Mouse (Mus musculus): ENCODE data around the gene Tubgcp2.

The Tubgcp2 gene

DNA sequence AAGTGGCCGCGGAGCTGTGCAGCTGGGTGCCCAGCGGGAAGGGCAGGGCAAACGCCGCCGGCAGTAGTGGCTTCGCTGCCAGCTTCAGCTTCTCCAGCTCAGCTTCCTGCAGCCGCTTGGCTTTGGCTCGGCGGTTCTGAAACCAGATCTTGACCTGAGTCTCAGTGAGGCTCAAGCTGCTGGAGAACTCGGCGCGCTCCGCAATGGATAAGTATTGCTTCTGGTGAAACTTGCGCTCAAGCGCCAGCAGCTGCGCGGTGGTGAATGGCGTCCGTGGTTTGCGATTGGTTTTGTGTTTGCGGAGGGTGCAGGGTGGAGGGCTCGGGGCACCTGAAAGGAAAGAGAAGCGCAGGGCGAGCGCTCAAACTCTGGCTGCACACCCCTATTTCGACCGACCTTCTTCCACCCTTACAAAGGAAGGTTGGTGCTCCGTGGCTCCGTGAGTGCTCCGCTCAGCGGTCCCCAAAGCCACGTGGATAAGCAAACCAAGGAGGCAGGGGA, 11.4 kb upstream of the Tubgcp2 start:
- DNase-seq (ENCODE audit: low spot score in 2 of 2), result peak in 1 of 2 experiments; percentile 34

DNA sequence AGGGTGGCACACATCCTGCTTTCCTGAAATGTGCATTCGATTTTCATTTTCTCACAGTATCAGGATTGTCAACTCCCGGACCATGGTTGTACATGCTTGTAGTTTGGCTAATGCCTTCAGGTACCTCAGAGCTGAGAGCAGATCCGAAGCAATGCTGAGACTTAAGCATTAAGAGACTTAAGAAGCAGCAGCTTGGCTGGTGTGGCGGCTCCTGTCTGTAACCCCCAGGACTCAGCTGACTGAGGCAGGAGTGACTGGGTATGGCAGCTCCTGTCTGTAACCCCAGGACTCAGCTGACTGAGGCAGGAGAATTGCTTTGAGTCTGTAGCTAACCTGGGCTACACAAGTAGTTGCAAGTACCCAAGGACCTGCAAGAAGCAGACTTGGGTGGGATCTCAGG, 9.1 kb upstream of the Tubgcp2 start:
- DNase-seq (ENCODE audit: low spot score in 2 of 2), result no peak

DNA sequence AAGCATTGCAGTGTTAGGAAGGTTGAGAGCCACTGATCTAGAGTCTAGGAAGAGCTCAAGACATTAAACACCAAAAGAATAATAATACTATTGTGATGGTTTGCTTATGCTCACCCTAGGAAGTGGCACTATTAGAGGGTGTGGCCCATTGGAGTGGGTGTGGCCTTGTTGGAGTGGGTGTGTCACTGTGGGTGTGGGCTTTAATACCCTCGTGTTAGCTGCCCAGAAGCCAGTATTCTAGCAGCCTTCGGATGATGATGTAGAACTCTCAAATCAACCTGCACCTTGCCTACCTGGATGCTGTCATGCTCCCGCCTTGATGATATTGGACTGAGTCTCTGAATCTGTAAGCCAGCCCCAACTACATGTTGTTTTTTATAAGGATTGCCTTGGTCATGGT, 6.3 kb upstream of the Tubgcp2 start:
- DNase-seq (ENCODE audit: low spot score in 2 of 2), result no peak

DNA sequence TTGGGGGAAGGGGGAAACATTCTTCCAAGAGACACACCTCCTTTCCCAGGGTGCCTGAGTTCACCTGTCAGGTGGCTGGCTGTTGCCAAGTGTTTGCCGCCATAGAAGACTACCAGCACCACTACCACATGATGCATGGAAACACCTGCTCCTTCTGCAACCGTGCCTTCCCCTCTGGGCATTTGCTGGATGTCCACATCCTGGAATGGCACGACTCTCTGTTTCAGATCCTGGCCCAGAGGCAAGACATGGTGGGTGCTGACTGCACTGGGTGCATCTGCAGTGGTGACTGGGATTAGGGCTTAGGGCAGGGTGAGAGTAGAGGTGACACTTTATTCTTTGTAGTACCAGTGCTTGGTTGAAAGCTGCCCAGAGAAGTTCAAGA, 694 bp upstream of the Tubgcp2 start:
- DNase-seq (ENCODE audit: low spot score in 2 of 2), result no peak

DNA sequence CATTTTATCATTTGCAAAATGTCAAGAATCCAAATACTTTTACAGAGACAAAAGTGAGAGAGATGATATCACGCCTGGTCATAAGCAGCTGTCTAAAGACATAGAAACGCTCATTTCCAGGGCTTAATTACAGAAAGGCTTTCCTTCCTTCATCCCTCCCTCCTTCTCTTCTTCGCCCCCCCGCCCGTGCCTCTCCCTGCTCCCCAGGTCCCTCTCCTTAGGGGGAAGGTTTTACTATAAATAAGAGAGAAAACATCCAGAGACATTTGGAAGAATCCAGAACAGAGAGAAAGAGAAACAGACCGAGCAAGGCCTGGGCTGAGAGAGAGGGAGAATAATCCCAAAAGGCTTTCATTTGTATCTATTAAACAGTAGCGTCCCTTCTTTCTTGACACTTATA, 1.0 kb downstream of the Tubgcp2 start:
- no peak for DNase-seq (ENCODE audit: low spot score in 2 of 2)

DNA sequence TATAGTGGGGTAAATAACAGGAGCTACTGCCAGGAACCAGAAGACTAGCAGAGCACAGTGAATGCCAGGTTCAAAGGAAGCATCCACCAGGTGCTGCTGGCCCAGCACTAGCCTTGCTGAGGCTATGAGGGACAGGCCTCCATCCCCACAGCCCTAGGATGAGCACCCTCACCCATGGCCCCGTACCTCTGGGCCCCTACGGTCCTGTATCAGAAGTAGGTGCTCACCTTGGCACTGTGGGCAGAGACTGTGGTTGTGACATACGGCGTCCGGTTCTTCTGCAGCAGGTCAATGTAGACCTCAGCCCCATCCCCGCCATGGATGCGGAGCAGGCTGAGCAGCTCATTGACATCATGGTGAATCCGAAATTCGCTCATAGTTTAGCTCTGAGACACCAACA, 3.1 kb downstream of the Tubgcp2 start:
- no peak for DNase-seq (ENCODE audit: low spot score in 2 of 2)

DNA sequence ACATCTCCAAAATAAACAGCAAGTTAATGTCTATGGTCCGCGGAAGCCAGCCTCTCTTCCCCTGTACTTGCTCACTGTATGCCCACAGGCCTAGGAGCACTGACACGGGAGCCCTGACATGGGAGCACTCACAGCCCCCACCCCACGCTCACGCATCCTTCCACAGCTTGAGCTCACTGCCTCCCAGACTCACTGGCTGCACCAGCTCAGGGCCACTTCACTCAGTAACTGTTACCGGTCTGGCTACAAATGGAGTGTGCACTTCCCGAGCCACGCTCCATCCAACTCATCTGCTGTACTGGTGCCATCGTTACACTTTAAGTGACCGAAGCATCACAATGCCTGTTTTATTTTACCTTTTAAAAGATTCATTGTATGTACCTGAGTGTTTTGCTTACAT, 4.1 kb downstream of the Tubgcp2 start:
- DNase-seq (ENCODE audit: low spot score in 2 of 2), result no peak

DNA sequence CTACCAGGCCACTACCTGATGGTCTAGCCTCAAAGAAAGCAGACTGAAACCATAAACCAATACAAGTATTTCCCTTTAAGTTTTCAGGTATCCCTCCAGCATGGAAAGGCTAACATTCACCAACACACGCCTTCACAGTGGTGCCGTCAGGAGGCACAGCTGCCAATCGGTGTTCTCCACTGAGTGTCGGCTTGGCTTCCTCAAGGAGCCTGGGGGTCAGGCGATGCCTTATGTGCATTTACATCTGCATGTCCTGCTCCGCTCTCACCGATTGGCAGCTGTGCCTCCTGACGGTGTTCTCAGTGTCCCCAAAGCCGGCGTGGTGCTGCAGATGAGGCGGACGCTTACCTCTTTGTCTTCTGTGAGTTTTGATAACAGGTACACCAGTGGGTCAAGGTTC, 4.7 kb downstream of the Tubgcp2 start:
- DNase-seq (ENCODE audit: low spot score in 2 of 2), result no peak

DNA sequence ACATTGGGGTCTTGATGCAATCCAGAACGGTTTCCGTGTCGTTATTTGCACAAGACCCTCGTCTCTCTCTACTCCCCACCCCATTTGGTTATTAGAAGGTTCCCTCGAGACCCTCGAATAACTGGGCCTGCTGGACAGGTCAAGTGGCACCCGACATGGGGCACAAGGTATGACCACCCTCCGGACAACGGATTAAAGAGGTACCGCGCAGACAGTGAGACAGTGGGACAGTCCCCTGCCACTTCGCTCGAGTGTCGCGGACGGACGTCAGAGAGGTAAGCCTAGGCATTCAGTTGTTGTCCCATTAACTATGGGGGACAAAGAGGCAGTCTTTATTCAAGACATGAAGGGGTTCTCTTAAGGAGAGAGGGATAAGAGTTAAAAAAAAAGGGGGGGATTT, 25.1 kb downstream of the Tubgcp2 start:
- DNase-seq (ENCODE audit: low spot score in 2 of 2), result no peak

DNA sequence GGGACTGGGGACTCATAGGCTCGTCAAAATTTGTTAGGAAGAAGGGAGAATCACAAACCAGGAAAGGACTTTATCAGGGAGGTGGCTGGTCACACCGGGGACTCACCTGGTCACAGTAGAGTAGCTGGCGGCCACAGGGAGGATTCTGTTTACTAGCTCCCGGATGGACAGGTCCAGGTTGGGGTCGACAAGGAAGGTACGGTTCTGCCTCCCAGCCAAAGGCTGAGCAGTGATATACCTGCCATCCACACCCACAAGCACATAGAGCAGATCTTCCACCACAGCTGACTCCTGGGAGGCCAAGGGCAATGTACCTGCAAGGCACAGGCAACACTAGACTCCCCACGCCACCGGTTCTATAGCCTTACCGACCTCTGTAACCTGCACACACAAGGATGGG, 28.7 kb downstream of the Tubgcp2 start:
- no peak for DNase-seq (ENCODE audit: low spot score in 2 of 2)

DNA sequence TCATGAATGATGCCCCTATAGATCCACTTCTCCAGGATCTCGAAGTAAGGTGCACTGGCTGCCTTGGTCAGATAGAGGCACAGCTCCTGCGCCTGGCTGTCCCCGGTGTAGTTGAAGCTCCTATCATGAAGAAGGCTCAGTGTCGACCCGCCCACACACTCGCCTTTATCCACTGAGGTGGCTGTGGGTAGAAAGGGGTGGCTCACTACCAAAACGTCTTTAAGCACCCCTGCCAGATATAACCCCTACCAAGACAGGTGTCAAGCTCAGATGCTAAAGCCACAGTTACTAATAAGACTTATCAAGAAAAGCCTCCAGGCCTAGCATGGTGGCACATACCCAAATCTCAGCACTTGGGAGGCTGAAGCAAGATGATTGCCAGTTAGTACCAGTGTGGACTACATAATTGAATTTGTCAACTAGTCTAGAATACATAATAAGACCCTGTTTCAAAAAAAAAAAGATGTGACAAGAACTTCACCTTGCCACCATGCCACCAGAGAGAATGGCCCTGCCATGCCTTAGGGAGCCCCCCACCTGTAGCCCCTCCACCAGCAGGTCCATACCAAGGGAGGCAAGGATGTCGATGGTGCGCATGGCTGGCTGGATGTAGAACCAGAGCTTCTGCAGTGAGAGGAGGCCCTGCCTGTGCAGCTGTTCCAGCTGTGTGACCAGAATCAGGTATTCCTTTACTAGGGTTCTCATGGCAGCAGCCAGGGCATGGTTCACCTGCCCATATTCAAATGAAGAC, 29.4 kb downstream of the Tubgcp2 start:
- no peak for DNase-seq (ENCODE audit: low spot score in 2 of 2)

DNA sequence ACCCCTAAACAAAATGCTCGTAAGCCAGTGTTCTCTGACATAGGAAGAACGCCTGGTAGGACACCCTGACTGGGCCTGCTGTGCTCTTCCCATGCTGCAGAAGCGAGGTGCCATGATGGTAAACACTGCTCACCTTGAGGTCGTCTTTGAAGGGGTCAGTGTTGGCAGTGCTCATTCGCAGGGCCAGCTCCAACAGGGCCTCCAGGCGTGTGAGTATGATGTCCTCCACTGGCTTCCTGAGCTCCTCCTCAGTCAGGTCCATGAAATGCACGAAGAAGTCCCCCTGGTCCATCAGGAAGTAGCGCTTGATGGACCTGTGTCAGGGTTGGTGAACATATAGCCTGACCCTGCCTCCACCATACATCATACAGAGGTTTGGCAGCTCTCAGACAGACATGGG, 31.8 kb downstream of the Tubgcp2 start:
- no peak for DNase-seq (ENCODE audit: low spot score in 2 of 2)

DNA sequence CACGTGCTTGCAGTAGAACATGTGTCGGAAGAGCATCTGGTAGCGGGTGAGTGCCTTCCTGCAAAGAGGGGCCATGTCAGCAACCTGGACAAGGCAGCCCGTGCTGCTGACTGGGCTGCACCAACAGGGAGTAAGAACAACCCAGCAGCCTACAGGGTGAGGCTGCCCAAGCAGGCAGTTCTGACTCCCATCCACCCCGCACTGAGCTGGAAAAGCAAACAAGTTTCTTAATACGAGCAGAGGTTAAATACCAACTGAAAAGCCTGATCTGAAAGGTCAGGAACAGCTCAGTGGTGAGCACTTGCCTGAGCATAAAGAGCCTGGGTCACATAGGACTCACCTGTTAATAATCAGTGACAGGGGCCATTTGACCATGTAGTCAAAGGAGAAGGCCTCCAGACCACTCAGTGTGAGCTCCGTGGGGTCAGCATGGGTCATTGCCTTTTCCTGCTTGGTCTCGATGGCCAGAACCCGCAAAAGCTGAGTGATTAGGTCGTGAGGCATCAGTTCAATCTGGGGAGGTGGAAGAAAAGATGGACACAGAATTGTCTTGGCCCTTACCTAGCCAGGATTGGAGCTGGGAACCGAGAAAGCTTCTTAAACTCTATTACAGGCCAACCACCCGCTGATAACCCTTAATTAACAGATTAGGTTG, 35.3 kb downstream of the Tubgcp2 start:
- no peak for DNase-seq (ENCODE audit: low spot score in 2 of 2)

DNA sequence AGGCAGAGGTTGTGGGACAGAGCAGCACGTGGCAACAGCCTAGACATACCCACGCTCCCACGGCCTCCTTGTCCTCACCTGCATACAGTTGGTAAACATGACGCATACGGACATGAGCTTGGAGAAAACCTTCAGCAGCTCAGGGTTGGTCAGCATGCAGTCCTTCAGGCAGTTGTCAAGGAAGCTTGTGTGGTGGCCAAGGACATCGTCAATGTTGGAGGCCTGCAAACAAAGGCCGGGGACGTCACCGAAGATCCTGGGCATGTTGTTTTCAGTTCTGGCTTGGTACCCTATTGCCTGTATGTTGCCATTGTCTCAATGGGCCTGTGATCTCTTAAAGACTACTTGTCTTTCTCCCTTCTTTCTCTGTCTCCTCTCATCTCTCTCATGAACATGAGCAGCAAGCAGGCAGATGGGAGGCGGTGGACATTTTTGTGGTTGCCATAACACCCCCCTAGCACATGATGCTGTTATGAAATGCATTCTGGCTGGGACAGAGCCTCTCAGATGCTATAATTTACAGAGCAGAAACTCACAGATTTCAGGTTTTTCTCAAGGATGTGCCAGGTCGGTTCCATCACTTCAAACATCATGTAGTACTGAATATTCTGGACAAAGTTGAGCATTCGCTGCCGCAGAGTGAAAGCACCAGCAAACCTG, 37.6 kb downstream of the Tubgcp2 start:
- DNase-seq (ENCODE audit: low spot score in 2 of 2), result no peak

DNA sequence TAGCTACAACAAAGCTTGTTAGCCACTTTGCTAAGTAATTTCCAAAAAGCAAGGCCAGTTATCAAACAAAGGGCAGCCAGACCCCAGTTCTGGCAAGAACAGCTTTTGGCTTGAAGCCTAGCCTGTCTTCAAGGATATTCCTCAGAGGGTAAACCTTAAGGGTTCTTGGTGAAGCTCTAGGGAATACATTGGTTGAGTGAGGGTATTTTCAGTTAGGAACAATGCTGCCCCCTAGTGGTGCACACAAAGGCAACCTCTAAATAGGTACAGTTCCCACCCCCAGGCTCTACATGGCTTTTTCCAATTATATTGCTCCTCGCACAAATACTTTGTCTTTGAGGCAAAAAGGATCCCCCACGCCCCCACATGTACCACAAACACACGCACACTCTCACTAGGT, 41.8 kb downstream of the Tubgcp2 start:
- peak; percentile 31 to 60 for DNase-seq (ENCODE audit: low spot score in 2 of 2)

DNA sequence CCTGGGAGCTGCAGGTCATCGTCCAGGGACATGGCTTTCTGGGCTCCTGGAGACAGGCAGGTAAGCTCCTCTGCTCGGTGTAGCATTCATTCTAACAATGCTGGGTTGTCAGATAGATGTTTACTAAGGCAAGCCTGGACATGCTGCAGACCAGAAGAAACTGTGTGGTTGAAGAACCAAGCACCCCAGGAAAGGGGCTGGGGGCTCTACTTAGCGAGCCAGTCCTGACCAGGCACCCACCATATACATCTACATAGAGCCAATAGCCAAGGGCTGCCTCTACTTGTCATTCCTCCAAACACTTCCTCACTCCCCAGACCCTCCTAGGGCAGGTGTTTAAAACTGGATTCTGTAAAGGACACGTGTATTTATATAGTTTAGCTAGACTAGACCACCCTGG, 42.3 kb downstream of the Tubgcp2 start:
- DNase-seq (ENCODE audit: low spot score in 2 of 2), result no peak

DNA sequence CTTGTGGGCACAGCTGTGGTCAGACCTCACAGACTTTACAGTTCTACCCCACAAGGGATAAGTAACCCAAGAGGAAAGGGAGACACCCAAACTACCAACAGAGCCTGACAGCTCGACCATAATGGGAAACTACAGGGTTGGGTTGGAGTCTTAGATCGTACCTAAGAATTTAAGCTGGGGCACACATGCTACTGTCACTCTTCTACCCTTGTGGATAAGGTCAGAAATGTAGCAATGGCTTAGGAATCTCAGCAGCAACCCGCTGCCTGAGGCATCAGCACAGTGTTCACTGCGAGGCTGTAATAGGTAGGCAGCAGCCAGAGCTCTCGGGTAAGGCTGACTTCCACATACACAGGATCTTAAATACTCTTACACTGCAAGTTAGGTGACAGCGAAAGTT, 42.9 kb downstream of the Tubgcp2 start:
- DNase-seq (ENCODE audit: low spot score in 2 of 2), result no peak

DNA sequence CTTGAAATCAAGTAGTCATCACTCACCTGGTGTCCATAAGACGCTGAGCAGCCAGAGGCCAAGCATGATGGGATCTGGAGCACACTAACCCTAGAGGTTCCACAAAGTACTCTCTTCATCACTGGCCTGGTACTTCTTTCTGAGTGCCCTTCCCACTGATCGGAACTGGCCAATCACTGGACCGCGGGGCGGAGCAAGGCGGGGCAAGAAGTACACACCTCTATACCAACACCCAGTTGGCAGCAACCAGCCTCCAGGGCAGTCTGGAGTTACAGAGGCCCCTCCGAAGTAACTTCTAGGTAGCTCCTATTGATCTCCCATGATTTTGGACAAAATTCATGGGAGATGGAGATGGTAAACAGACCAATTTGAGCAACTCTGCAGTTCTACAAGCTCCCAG, 44.1 kb downstream of the Tubgcp2 start, which contains the start of gene Adam8:
Adam8 (minus strand) TSS at position 157 of the 400 bp plus-strand sequence.
- DNase-seq (ENCODE audit: low spot score in 2 of 2), result no peak

DNA sequence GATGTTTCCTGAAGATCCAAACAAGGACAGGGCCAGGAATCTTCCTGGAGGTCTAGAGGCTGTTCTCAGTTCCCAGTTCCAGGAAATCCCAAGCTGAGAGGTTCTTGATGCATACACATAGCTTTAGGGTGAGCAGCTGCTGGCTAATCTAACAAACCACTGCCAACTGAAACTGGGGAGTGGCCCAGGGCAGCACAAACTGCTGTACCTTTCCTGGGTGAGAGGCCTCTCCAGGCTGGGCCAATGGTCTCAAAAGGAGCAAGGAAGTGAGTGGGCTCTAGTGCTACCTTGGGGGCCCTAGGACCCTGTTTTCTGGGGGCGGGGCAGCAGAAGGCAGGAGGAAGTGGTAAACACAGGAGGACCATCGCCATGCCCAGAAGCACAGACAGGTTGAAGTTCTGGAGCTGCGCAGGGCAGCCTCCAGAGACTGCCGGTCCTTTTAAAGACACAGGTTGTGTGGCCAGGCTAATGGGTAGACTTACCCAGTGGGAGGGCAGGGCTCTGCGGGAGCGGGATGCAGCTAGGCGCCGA, 45.5 kb downstream of the Tubgcp2 start:
- DNase-seq (ENCODE audit: low spot score in 2 of 2), result no peak

DNA sequence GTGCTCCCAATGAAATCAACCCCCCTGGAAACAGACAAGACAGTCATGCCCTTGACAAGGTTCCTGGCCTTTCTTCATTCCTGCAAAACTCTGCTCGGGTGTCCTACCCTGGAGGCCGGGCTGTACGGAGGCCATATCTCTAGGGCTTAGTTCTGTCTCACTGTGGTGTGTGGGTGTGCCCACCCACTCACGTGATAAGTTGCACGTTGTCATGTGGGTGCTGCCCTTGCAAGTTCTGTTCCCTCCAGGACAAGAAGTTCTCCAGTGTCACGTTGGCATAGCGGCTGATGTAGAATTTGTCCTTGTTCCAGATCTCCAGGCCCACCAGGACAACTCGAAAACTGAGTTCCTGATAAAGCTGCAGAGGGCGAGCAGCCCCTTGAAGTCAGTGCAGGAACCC, 48.2 kb downstream of the Tubgcp2 start:
- DNase-seq (ENCODE audit: low spot score in 2 of 2), result no peak

DNA sequence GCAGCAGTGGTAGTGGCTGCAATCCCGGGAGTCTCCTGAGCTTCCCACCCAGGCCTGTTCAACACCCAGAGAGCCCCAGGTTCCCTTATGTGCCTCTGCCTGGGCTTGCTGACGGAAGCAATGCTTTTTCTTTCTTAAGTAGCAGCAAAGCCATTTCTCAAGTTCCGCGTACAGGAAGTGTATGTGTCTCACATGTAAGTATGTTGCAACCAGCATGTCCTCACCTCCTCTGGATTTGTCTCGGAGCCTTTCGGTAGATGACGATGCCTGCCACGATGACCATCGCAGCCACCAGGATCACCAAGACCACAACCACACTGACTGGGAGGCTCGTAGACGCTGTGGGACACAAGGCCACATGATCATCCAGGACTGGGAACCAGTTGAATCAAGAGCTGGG, 52.0 kb downstream of the Tubgcp2 start:
- DNase-seq (ENCODE audit: low spot score in 2 of 2), result no peak

DNA sequence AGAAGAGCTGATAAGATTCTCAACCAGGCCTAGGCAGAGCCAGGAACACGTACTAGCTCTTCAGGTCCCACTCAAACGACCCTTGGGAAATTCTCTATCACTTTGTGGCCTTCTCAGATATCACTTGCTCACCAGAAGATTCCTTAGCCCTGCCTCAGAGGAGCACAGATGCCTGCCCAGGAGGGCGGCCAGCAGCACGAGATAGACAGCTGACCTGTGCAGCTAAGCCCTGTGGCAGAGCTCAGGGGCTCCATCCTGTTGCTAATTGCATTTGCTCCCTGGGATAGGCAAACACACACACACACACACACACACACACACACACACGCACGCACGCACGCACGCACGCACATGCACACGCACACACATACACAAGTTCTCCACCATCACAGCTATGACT, 54.4 kb downstream of the Tubgcp2 start:
- no peak for DNase-seq (ENCODE audit: low spot score in 2 of 2)

DNA sequence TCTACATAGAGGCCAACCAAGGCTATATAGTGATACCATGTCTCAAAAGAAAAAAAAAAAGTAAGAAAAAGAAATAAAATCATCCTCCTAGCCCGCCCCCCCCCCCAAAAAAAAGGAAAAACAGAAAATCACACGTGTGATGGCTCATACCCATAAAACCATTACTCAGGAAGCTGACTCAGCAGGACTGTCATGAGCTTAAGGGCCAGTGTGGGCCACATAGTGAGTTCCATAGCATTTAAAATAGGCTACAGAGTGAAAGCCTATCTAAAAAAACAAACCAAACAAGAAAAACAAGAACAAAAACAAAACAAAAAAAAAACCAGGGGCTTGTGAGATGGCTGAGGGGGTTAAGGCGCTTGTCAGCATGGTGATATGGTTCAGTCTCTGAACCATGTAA, 55.7 kb downstream of the Tubgcp2 start:
- DNase-seq (ENCODE audit: low spot score in 2 of 2), result no peak
